Mouse (Mus musculus) embryonic facial prominence, embryonic 11.5 days (tissue): Measurements from ENCODE around the gene Adm2. TPM values are rescaled to one million over a fixed set of nuclear protein-coding genes. Genes with fewer than 3 reads are reported as not detected.

ENCODE experiments used
- ATAC-seq: fragments of 200-750 bp; cut with Nextera tagmentation; replicated peaks from 2 replicates; pipeline ENCODE4 v1.8.0; 2017; ENCODE audit warnings: low read depth; ENCODE audit not compliant: insufficient number of reproducible peaks, low FRiP score, low TSS enrichment
- DNase-seq: peaks from one replicate; pipeline ENCODE4 v3.0.0-alpha.2; 2015; ENCODE audit warnings: low spot score
- H3K27ac ChIP-seq: fragments of 300-500 bp; sonication (generic); replicated peaks from 2 replicates; pipeline ENCODE4 v1.5.1; 2014; ENCODE audit warnings: mild to moderate bottlenecking, low read depth, low read length, control low read depth
- H3K27me3 ChIP-seq: fragments of 300-500 bp; sonication (generic); 2 replicates; pipeline ENCODE4 v1.6.1; 2014; ENCODE audit warnings: mild to moderate bottlenecking, low read length, moderate library complexity, mixed read lengths; ENCODE audit not compliant: control insufficient read depth, insufficient read depth
- H3K36me3 ChIP-seq: fragments of 300-500 bp; sonication (generic); replicated peaks from 2 replicates; pipeline ENCODE4 v1.6.1; 2014; ENCODE audit warnings: low read depth, mild to moderate bottlenecking, low read length, moderate library complexity, mixed read lengths; ENCODE audit not compliant: control insufficient read depth, insufficient read depth
- H3K4me1 ChIP-seq: fragments of 300-500 bp; sonication (generic); 2 replicates; pipeline ENCODE4 v1.6.1; 2014; ENCODE audit warnings: low read length, mixed read lengths; ENCODE audit not compliant: control insufficient read depth, insufficient read depth
- H3K4me2 ChIP-seq: fragments of 300-500 bp; sonication (generic); 2 replicates; pipeline ENCODE4 v1.6.1; 2014; ENCODE audit warnings: low read depth, mild to moderate bottlenecking, control low read depth, low read length, moderate library complexity
- H3K4me3 ChIP-seq: fragments of 300-500 bp; sonication (generic); 2 replicates; pipeline ENCODE4 v1.5.1; 2014; ENCODE audit warnings: low read depth, low read length, control low read depth
- H3K9ac ChIP-seq: fragments of 300-500 bp; sonication (generic); replicated peaks from 2 replicates; pipeline ENCODE4 v1.6.1; 2014; ENCODE audit warnings: mild to moderate bottlenecking, control low read depth, low read length
- H3K9me3 ChIP-seq: fragments of 300-500 bp; sonication (generic); replicated peaks from 2 replicates; pipeline ENCODE4 v1.6.1; 2016; ENCODE audit warnings: mild to moderate bottlenecking, low read length, inconsistent platforms, mixed read lengths; ENCODE audit not compliant: control insufficient read depth
- WGBS: fragments of 180-500 bp; shearing (Covaris S2); extraction: QIAGEN DNeasy Blood & Tissue Kit; methylation state at CpG from one replicate; pipeline ENCODE4 v1.1.7; 2014; 5-methylcytosine and 5-hydroxymethylcytosine counted together
- microRNA-seq: library from miRNA; unstranded; fragments of <30 nt; microRNA quantifications from one replicate; pipeline ENCODE4, GENCODE M21; 2016; ENCODE audit warnings: borderline number of aligned reads
- polyA plus RNA-seq: library from polyadenylated mRNA; unstranded; fragments of >200 nt; fragmentation: Nextera tagmentation; extraction: Ambion mirVana; gene quantifications from 2 replicates; pipeline ENCODE4 v1.2.1, GENCODE M21; 2014

Adm2 gene
- polyA plus RNA-seq, 1 experiment from 2014 or later, result not detected

DNA sequence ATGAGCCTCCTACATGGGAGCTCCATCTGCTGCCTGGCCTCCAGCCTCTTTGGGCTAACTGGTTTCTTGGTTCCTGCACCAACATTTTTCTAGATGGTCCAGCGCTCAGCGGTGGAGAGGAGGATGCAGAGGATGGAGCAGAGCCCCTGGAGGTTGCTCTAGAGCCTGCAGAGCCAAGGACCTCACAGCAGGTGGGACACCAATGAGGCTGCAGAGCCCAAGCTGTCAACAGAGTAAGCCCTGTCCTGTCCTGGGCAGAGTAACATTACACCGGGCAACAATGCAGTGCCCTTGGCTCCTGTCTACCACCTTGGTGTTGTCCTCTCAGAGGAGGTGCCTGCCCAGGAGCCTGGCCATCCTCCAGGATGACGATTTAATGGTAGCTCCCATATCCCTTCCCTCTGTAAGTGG lies 42.6 kb downstream of the Adm2 start:
- DNase-seq (no peak), ATAC-seq (no peak)
- H3K4me3 ChIP-seq, result no peak overlapping the region
- H3K9ac ChIP-seq, result no peak overlapping the region
- H3K4me1 ChIP-seq, result no peaks in the 10 kb centered on the region
- H3K27ac ChIP-seq, result no peak overlapping the region
- WGBS, result 83% methylated on average over 4 of the region's 4 CpGs
- H3K36me3 ChIP-seq, result peaks cover 15% of the 10 kb centered on the region
- H3K27me3 ChIP-seq, result no peaks in the 10 kb centered on the region
- H3K4me2 ChIP-seq, result no peak overlapping the region
- H3K9me3 ChIP-seq, result no peaks in the 10 kb centered on the region

DNA sequence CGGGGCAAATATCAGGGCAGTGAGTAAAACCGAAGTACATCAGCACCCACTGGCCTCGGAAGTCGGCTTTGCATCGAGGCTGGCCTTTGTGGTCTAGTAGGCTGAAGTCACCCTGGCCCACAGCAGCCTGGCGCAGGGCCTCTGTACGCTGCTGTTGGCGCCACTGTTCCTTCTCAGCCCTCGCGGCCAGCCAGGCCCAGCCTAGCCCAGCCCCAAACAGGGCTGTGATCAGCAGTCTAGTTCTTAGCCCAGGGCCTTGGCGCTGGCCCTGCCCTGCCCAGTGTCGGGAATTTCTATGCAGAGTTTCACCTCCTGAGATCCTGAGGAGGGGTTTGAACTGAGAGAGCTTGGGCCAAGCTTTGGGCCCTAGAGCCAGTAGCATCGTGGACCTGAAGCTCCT lies 49.5 kb downstream of the Adm2 start:
- Histone ChIP-seq H3K9me3 (no peaks in the 10 kb centered on the region), H3K36me3 (peaks cover 17% of the 10 kb centered on the region), H3K27me3 (peaks cover 7% of the 10 kb centered on the region), H3K4me3 (no peak overlapping the region), H3K4me1 (peaks cover under 1% of the 10 kb centered on the region; the same call in 1 of the 2 replicates), H3K9ac (no peak overlapping the region), H3K27ac (no peak overlapping the region), H3K4me2 (no peak overlapping the region)
- no peak for ATAC-seq
- DNase-seq, result no peak
- 88% methylated on average over 13 of the region's 13 CpGs for WGBS

DNA sequence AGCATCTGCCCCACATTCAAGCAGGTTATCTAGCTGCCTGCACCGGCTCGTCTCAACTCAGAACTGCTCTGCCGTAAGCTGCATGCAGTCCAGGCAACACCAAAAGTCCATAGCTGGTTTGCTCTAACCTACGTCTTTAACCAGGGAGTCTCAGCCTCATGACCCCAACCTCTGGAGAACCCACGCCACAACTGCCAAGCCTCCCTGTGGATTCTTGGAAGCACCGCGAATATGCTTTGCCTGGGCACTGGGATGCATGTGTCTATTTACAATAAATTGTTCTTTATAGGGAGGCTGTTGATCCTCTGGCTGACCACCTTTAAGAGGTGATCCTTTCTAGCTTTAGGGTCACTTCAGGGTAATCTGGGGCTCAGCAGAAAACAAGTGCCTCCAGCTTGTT lies 50.0 kb downstream of the Adm2 start:
- peaks cover 4% of the 10 kb centered on the region; the same call in 1 of the 2 replicates for H3K4me1 ChIP-seq
- 90% methylated on average over 7 of the region's 7 CpGs for WGBS
- no peak overlapping the region for H3K9ac ChIP-seq

DNA sequence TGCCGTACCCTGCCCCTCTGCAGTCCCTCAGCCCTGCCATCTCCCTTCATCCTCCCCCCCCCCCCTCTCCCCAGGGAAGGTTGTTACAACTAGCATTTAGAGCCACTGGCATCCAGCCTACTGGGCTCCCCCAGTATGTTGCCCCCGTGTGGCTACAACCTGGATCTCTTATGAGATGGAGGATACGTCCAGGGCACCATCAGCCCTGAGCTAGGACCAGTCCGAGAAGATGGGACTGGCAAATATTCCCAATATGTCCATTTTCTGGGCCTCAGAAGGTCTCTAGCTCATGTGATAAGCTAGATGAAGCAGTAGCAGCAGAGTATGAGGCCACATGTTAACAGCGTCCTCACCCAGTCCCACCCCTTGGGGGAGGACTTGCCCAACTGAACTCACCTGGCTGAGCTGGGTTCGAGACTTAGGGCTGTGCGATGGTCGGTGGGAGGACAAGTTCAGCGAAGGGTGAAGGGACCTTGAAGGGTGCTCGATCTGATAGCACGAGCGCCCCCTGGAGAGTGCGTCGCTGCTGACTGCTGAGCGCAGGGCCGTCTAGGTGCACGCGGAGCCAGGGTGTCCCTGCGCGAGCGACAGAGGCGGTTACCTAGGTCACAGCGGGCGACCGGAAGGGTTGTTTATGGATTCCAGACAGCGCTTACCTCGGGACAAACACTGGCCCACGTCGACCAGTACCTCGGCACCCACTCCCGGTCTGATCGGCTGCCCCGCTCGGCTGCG lies 50.7 kb downstream of the Adm2 start:
- Histone ChIP-seq H3K9ac (peak overlapping the region; percentile 82), H3K9me3 (no peaks in the 10 kb centered on the region), H3K27ac (peak overlapping the region; percentile 87), H3K4me1 (peaks cover 4% of the 10 kb centered on the region; the same call in 1 of the 2 replicates), H3K4me2 (peak overlapping the region; percentile 87), H3K4me3 (peak overlapping the region; percentile 51), H3K36me3 (peaks cover 12% of the 10 kb centered on the region), H3K27me3 (peaks cover 18% of the 10 kb centered on the region)
- WGBS, result under 1% methylated on average over 35 of the region's 35 CpGs
- ATAC-seq (peak; percentile 77), DNase-seq (peak; percentile 86)

More for the DNA sequence above, 50.0 kb downstream of the Adm2 start:
- Histone ChIP-seq H3K9me3 (no peaks in the 10 kb centered on the region), H3K27ac (peak overlapping the region; percentile 41; the same call in 1 of the 2 replicates), H3K36me3 (peaks cover 16% of the 10 kb centered on the region), H3K27me3 (peaks cover 12% of the 10 kb centered on the region), H3K4me3 (peak overlapping the region; percentile 51; the same call in 1 of the 2 replicates), H3K4me2 (peak overlapping the region; percentile 87)
- DNase-seq (no peak), ATAC-seq (no peak)

DNA sequence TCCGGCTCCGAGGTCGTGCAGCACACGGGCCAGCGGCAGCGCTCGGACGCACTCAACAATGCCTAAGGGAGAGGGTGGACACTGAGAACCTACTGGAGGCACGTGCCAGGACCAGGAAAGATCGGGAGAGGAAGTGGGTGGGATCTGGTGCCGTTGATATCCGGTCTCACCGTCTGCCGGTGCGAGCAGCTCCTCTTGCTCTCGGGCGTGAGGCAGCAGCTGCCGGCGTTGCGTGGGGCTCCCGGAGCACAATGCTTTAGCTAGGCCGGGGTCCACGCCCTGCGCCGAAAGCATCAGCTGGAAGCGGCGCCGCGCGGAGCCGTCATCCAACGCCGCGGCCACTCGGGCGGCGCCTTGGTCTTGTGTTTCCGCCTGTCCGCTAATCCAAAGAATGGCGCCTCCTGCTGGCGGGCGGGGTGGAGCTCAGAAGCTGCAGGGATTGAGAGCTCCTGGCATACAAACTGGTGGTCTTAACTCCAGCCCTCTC lies 51.3 kb downstream of the Adm2 start, which contains the start of gene Sco2:
Gene Sco2 (minus strand): TSS at position 85 of the 487 bp plus-strand sequence.
- DNase-seq (peak; percentile 94), ATAC-seq (peak; percentile 68)
- peak within 1 kb of the TSS; percentile 87 for H3K4me2 ChIP-seq
- H3K9ac ChIP-seq, result peak within 1 kb of the TSS; percentile 82
- H3K36me3 ChIP-seq, result peaks cover 9% of the 10 kb centered on the region
- under 1% methylated on average over 40 of the region's 42 CpGs for WGBS
- H3K4me3 ChIP-seq, result peak within 1 kb of the TSS; percentile 51
- H3K4me1 ChIP-seq, result peaks cover 4% of the 10 kb centered on the region; the same call in 1 of the 2 replicates
- H3K27me3 ChIP-seq, result peaks cover 23% of the 10 kb centered on the region
- H3K9me3 ChIP-seq, result no peaks in the 10 kb centered on the region
- H3K27ac ChIP-seq, result peak within 1 kb of the TSS; percentile 87

Small RNAs within 50 kb of the gene (microRNA-seq; reads per million reads assigned to microRNA genes)
- gene Mir6959, result not detected

Other genes with a start within 250 kb of the Adm2 start
- 38.0 and 43.6 TPM in 2 replicates for gene Trabd, start 247.6 kb upstream of the Adm2 start, polyA plus RNA-seq
- gene Selenoo, start 233.6 kb upstream of the Adm2 start, polyA plus RNA-seq, result 17.2 and 17.7 TPM in 2 replicates
- gene Tubgcp6, start 199.6 kb upstream of the Adm2 start, polyA plus RNA-seq, result 15.6 and 17.0 TPM in 2 replicates
- 10.3 and 11.3 TPM in 2 replicates for gene Hdac10, start 194.0 kb upstream of the Adm2 start, polyA plus RNA-seq
- 10.1 and 11.9 TPM in 2 replicates for gene Mapk12, start 182.0 kb upstream of the Adm2 start, polyA plus RNA-seq
- gene Mapk11, start 173.1 kb upstream of the Adm2 start, polyA plus RNA-seq, result 12.7 and 13.5 TPM in 2 replicates
- gene Plxnb2, start 141.9 kb upstream of the Adm2 start, polyA plus RNA-seq, result 113 and 122 TPM in 2 replicates
- gene Dennd6b, start 126.2 kb upstream of the Adm2 start, polyA plus RNA-seq, result 14.9 and 18.6 TPM in 2 replicates
- 22.8 and 25.1 TPM in 2 replicates for gene Ppp6r2, start 111.2 kb upstream of the Adm2 start, polyA plus RNA-seq
- gene Sbf1, start 7.4 kb upstream of the Adm2 start, polyA plus RNA-seq, result 39.0 and 49.7 TPM in 2 replicates
- not detected in 2 replicates for gene Miox, start 11.7 kb downstream of the Adm2 start, polyA plus RNA-seq
- 21.6 and 33.5 TPM in 2 replicates for gene Lmf2, start 32.9 kb downstream of the Adm2 start, polyA plus RNA-seq
- gene Ncaph2, start 33.0 kb downstream of the Adm2 start, polyA plus RNA-seq, result 158 and 171 TPM in 2 replicates
- gene Sco2, start 51.1 kb downstream of the Adm2 start, polyA plus RNA-seq, result 4.8 and 5.2 TPM in 2 replicates
- gene Tymp, start 54.3 kb downstream of the Adm2 start, polyA plus RNA-seq, result 1.4 and 2.1 TPM in 2 replicates
- gene Odf3b, start 56.6 kb downstream of the Adm2 start, polyA plus RNA-seq, result 0.38 and 0.45 TPM in 2 replicates
- gene Klhdc7b, start 62.2 kb downstream of the Adm2 start, polyA plus RNA-seq, result not detected in 2 replicates
- not detected in 2 replicates for gene Syce3, start 87.8 kb downstream of the Adm2 start, polyA plus RNA-seq
- gene Cpt1b, start 103.1 kb downstream of the Adm2 start, polyA plus RNA-seq, result 0.22 and 0.69 TPM in 2 replicates
- 0.63 and 2.3 TPM in 2 replicates for gene C730034F03Rik, start 106.9 kb downstream of the Adm2 start, polyA plus RNA-seq
- gene Gm44502, start 107.0 kb downstream of the Adm2 start, polyA plus RNA-seq, result 0.15 TPM in 1 of 2 replicates, not detected in the other
- 42.2 and 46.5 TPM in 2 replicates for gene Chkb, start 107.2 kb downstream of the Adm2 start, polyA plus RNA-seq
- gene Mapk8ip2, start 131.2 kb downstream of the Adm2 start, polyA plus RNA-seq, result 5.4 and 6.4 TPM in 2 replicates
- 7.5 and 9.3 TPM in 2 replicates for gene Arsa, start 154.7 kb downstream of the Adm2 start, polyA plus RNA-seq
- 1.5 and 1.6 TPM in 2 replicates for gene Shank3, start 176.9 kb downstream of the Adm2 start, polyA plus RNA-seq
- gene Acr, start 245.6 kb downstream of the Adm2 start, polyA plus RNA-seq, result 0.24 TPM in 1 of 2 replicates, not detected in the other